Mouse (Mus musculus): ENCODE measurements at regions not wholly inside any gene's neighbourhood (a gene's known extent, or its start where the extent isn't known, plus 50 kb on each side); places are given as distances from the start of the nearest gene placed in this dataset.
A peak's percentile ranks its signal among the peaks of the same experiment; 100 is the strongest.

DNA sequence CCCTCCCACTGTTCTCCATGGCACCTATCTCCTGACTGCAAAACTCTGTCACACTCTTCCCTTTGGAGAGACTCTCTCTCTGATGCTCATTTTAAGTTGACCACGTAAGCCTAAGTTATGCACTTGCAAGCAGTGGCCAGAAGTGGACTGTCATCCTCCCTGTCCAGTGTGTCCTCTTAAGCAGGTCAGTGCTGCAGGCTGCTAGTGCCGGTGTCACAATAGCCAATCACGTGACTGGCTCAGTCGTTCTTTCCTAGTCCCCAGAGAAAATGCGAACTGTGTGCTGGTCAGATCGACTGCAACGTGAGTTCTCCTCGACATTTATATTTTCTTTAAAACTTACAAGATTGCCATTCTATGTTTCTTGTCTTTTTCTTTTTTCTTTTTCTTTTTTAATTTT is 84.6 kb upstream of the Pced1b start:
- Histone ChIP-seq H3K4me2 (ENCODE audit: low read depth) (no peak overlapping the region), H3K4me1 (replicated peaks; ENCODE audit: control insufficient read depth in 2 of 2, insufficient read depth in 2 of 2, low read length in 1 of 2) (peaks cover 0 to 5% of the 10 kb centered on the region in 2 experiments; a peak in 2 of 4 replicates), H3K36me3 (replicated peaks; ENCODE audit: control insufficient read depth, insufficient read depth, low read depth) (no peaks in the 10 kb centered on the region), H3K27ac (no peak overlapping the region), H3K27me3 (ENCODE audit: control insufficient read depth, insufficient read depth, low read length) (no peaks in the 10 kb centered on the region), H3K9ac (replicated peaks) (no peak overlapping the region), H3K4me3 (ENCODE audit: insufficient read depth in 1 of 2, low read depth in 2 of 2, low read length in 2 of 2) (no peak overlapping the region), H3K9me3 (ENCODE audit: control insufficient read depth, low read length) (no peaks in the 10 kb centered on the region)
- ATAC-seq (ENCODE audit: insufficient read depth) (no peak), DNase-seq (ENCODE audit: low read depth in 3 of 3, low spot score in 3 of 3) (no peak)
- TF ChIP-seq EP300 (IDR thresholded peaks at IDR 0.05; ENCODE audit: low read depth), result no peak
- TF ChIP-seq CTCF (IDR thresholded peaks at IDR 0.05; ENCODE audit: low read depth), result no peak
- 71% methylated on average over 8 of the region's 8 CpGs for WGBS (ENCODE audit: insufficient replicate concordance)

DNA sequence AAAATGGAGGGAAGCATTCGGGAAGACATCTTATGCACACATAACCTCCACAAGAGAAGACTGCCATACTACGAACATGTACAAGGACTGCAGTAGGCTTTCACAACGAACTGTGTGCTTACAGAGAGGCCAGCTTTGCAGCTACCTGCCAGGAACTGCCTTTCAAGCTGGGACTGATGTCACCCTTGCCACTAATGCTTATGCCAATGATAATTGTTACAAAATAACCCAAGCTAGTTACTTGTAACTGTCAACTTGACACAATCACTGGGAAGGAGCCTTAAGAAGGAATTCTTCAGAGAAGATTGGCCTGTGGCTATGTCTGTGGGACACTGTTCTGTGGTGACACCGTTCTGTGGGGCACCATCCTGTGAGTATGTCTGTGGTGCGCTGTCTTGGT is 85.4 kb upstream of the Pced1b start:
- Histone ChIP-seq H3K4me3 (ENCODE audit: insufficient read depth in 1 of 2, low read depth in 2 of 2, low read length in 2 of 2) (no peak overlapping the region), H3K36me3 (replicated peaks; ENCODE audit: control insufficient read depth, insufficient read depth, low read depth) (no peaks in the 10 kb centered on the region), H3K27me3 (ENCODE audit: control insufficient read depth, insufficient read depth, low read length) (no peaks in the 10 kb centered on the region), H3K9me3 (ENCODE audit: control insufficient read depth, low read length) (no peaks in the 10 kb centered on the region), H3K4me2 (ENCODE audit: low read depth) (no peak overlapping the region), H3K27ac (no peak overlapping the region), H3K9ac (replicated peaks) (no peak overlapping the region), H3K4me1 (replicated peaks; ENCODE audit: control insufficient read depth in 2 of 2, insufficient read depth in 2 of 2, low read length in 1 of 2) (peaks cover 0 to 5% of the 10 kb centered on the region in 2 experiments; a peak in 2 of 4 replicates)
- TF ChIP-seq EP300 (IDR thresholded peaks at IDR 0.05; ENCODE audit: low read depth) (no peak), CTCF (IDR thresholded peaks at IDR 0.05; ENCODE audit: low read depth) (no peak)
- ATAC-seq (ENCODE audit: insufficient read depth) (no peak), DNase-seq (ENCODE audit: low read depth in 3 of 3, low spot score in 3 of 3) (no peak)
- 59% methylated on average over 5 of the region's 5 CpGs for WGBS (ENCODE audit: insufficient replicate concordance)

DNA sequence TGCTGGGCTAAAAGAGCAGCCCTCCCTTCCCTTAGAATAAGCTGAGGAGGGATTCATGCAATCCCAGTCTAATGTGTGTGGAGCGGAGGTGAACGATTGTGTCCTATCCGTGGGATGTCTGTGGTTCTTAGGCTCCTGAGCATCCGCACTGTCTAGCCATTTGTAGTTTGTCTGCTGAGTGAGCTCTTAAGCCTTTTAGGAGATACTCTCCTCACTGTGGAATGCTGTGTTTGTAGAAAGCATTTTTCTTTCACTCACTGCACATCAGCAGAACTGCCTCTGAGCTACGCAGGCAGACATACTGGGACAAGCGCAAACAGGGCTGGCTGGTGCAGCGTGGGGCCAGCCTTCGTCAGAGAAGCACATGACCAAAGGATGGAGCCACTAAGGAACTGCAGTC is 94.6 kb upstream of the Pced1b start:
- no peaks in the 10 kb centered on the region for H3K9me3 ChIP-seq (ENCODE audit: control insufficient read depth, low read length)
- WGBS (ENCODE audit: insufficient replicate concordance), result 65% methylated on average over 8 of the region's 8 CpGs
- no peak overlapping the region for H3K27ac ChIP-seq
- H3K9ac ChIP-seq (replicated peaks), result no peak overlapping the region
- no peak overlapping the region for H3K4me2 ChIP-seq (ENCODE audit: low read depth)
- no peak for TF ChIP-seq EP300 (IDR thresholded peaks at IDR 0.05; ENCODE audit: low read depth)
- TF ChIP-seq CTCF (IDR thresholded peaks at IDR 0.05; ENCODE audit: low read depth), result no peak
- H3K4me1 ChIP-seq (replicated peaks; ENCODE audit: control insufficient read depth in 2 of 2, insufficient read depth in 2 of 2, low read length in 1 of 2), result no peaks in the 10 kb centered on the region
- no peaks in the 10 kb centered on the region for H3K36me3 ChIP-seq (replicated peaks; ENCODE audit: control insufficient read depth, insufficient read depth, low read depth)
- DNase-seq (ENCODE audit: low read depth in 3 of 3, low spot score in 3 of 3) (no peak), ATAC-seq (ENCODE audit: insufficient read depth) (no peak)
- H3K4me3 ChIP-seq (ENCODE audit: insufficient read depth in 1 of 2, low read depth in 2 of 2, low read length in 2 of 2), result no peak overlapping the region
- no peaks in the 10 kb centered on the region for H3K27me3 ChIP-seq (ENCODE audit: control insufficient read depth, insufficient read depth, low read length)

DNA sequence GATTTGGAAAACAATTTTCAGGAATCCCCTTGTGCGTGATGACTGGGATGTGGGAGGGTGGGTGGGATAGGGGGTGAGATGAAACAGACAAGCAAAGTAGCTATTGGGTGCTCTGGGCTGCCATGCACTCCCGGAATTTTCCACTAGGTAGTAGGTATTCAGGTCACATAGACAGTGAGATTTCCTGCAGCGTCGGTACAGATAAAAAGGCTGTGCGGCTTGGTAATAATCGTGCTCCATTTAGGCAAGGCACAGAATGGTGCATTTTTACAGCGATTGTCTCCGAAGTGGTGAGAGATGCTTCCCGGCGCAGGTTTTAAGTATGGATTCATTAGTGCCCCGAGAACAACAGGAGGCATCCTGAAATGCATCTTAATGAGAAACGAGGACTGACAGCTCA is 95.1 kb upstream of the Pced1b start:
- no peaks in the 10 kb centered on the region for H3K4me1 ChIP-seq (replicated peaks; ENCODE audit: control insufficient read depth in 2 of 2, insufficient read depth in 2 of 2, low read length in 1 of 2)
- no peak overlapping the region for H3K4me3 ChIP-seq (ENCODE audit: insufficient read depth in 1 of 2, low read depth in 2 of 2, low read length in 2 of 2)
- no peak overlapping the region for H3K27ac ChIP-seq
- no peaks in the 10 kb centered on the region for H3K36me3 ChIP-seq (replicated peaks; ENCODE audit: control insufficient read depth, insufficient read depth, low read depth)
- no peaks in the 10 kb centered on the region for H3K9me3 ChIP-seq (ENCODE audit: control insufficient read depth, low read length)
- DNase-seq (ENCODE audit: low read depth in 3 of 3, low spot score in 3 of 3), result no peak
- 79% methylated on average over 12 of the region's 12 CpGs for WGBS (ENCODE audit: insufficient replicate concordance)
- H3K9ac ChIP-seq (replicated peaks), result no peak overlapping the region
- ATAC-seq (ENCODE audit: insufficient read depth), result no peak
- H3K27me3 ChIP-seq (ENCODE audit: control insufficient read depth, insufficient read depth, low read length), result no peaks in the 10 kb centered on the region
- no peak for TF ChIP-seq EP300 (IDR thresholded peaks at IDR 0.05; ENCODE audit: low read depth)
- no peak for TF ChIP-seq CTCF (IDR thresholded peaks at IDR 0.05; ENCODE audit: low read depth)
- H3K4me2 ChIP-seq (ENCODE audit: low read depth), result no peak overlapping the region

DNA sequence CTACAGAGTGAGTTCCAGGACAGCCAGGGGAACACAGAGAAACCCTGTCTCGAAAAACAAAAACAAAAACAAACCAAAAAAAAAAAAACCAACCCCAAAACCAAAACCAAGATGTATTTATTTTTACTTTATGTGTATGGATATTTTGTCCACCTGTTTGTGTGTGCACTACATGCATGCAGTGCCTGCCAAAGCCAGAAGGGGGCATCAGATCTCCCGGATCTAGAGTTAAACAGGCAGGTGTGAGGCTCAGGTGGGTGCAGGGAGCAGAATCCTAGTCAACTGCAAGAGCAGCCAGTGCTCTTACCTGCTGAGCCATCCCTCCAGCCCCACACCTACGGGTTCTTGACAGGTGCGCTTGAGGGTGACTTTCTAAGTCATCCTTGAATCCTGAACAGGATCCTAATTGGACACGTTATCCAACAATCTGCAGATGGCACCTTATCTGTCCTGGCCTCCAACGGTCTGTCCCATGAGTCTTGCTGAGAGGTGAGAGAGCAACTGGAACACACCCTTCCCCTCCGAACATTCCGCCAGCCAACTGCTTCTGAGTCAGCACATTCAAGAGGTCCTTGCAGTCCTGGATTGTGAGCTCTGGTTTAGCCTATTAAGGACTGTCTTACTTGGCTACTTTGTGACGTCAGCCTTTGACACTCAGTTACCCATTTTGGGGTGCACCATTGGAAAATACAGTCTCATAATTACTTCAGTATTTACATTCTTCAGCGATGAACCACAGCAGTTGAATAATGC is 95.4 kb upstream of the Slc38a4 start:
- no peak overlapping the region for H3K4me2 ChIP-seq (ENCODE audit: low read depth)
- WGBS (ENCODE audit: insufficient replicate concordance), result 66% methylated on average over 10 of the region's 10 CpGs
- DNase-seq (ENCODE audit: low read depth in 3 of 3, low spot score in 3 of 3) (no peak), ATAC-seq (ENCODE audit: insufficient read depth) (no peak)
- no peaks in the 10 kb centered on the region for H3K27me3 ChIP-seq (ENCODE audit: control insufficient read depth, insufficient read depth, low read length)
- no peak overlapping the region for H3K27ac ChIP-seq
- no peaks in the 10 kb centered on the region for H3K36me3 ChIP-seq (replicated peaks; ENCODE audit: control insufficient read depth, insufficient read depth, low read depth)
- no peak overlapping the region for H3K9ac ChIP-seq (replicated peaks)
- H3K9me3 ChIP-seq (ENCODE audit: control insufficient read depth, low read length), result no peaks in the 10 kb centered on the region
- no peaks in the 10 kb centered on the region for H3K4me1 ChIP-seq (replicated peaks; ENCODE audit: control insufficient read depth in 2 of 2, insufficient read depth in 2 of 2, low read length in 1 of 2)
- TF ChIP-seq CTCF (IDR thresholded peaks at IDR 0.05; ENCODE audit: low read depth) (peak; percentile 28), EP300 (IDR thresholded peaks at IDR 0.05; ENCODE audit: low read depth) (no peak)
- no peak overlapping the region for H3K4me3 ChIP-seq (ENCODE audit: insufficient read depth in 1 of 2, low read depth in 2 of 2, low read length in 2 of 2)
